8 mouse cellular contexts compared by ENCODE assay signal in the genomic region with DNA sequence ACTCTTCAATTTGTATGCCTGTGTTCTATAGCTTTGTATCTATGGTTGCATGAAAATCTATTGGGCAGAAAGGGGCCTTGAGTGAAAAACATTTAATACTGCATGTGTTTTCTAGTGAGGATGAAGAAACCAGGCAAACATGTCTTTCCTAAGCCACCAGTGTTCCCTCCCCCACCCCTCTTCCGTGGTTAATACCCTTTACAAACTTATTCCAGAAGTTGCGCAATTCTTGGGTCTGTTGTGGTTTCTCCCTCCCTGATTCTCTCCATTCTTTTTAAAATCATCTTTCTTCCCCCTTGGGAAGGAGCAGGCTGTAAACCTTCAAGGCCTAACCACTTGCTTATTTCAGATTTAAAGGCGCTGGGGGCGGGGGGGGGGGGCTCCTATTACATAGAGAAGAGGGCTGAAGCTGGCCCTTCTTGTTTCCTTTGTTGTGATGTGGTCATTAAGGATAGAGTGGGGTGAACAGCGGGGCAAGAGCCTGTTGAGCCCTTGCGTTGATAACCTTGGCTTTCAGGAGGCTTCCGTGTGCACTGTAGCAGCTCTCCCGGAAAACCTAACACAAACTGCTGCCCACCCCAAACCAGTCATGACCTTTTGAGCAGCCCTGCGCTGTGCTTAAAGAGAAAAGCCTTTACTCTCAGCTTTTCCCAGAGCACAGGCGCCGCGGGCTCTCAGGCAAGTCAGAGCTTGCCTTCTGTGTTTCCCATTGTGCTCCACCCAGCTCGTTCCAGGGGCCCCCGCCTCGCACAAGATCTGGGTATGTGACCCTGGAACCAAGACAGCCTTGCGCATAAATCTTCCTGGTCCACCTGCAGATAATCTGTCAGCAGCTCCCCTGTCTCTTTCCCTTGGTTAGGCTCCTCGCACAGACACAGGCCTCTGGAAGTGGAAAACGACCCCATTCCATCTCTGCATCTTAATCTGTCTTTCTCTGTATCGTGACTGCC.
DNase-seq lines count a peak whose midpoint lies in the region; ATAC-seq and TF ChIP-seq lines count a peak whose summit lies in the region.

No protein-coding gene starts in this region.

- H3K79me2 ChIP-seq in myocyte (ENCODE audit: control insufficient read depth, insufficient read depth) = no peaks in the 10 kb centered on the region

- no peak overlapping the region for H3K9ac ChIP-seq in embryonic facial prominence, embryonic 12.5 days
- 0 out of 2 replicates have a peak overlapping the region, but pooled peaks have one; percentile 8 for H3K9ac ChIP-seq in heart, embryonic 15.5 days

- no peak overlapping the region for H3ac ChIP-seq in myocyte (ENCODE audit: control insufficient read depth, insufficient read length)

- H3K4me3 ChIP-seq in embryonic facial prominence, embryonic 12.5 days = no peak overlapping the region
- H3K4me3 ChIP-seq in heart, embryonic 15.5 days = no peak overlapping the region
- H3K4me3 ChIP-seq in myocyte = no peak overlapping the region

- no peak for TF ChIP-seq POLR2A in myocyte (IDR thresholded peaks at IDR 0.05; ENCODE audit: insufficient read length, low read depth)

- H3K27ac ChIP-seq in embryonic facial prominence, embryonic 12.5 days = peak overlapping the region; percentile 74
- H3K27ac ChIP-seq in heart, embryonic 15.5 days = peak overlapping the region; percentile 73

- WGBS in embryonic facial prominence, embryonic 12.5 days = 9% methylated on average over 19 of the region's 19 CpGs
- 21% methylated on average over 19 of the region's 19 CpGs for WGBS in heart, embryonic 15.5 days

- peaks cover 55% of the 10 kb centered on the region for H3K4me1 ChIP-seq in embryonic facial prominence, embryonic 12.5 days
- peaks cover 31% of the 10 kb centered on the region for H3K4me1 ChIP-seq in heart, embryonic 15.5 days (replicated peaks)

- H3K9me3 ChIP-seq in embryonic facial prominence, embryonic 12.5 days = no peaks in the 10 kb centered on the region
- H3K9me3 ChIP-seq in heart, embryonic 15.5 days (replicated peaks) = no peaks in the 10 kb centered on the region

- H3K27me3 ChIP-seq in embryonic facial prominence, embryonic 12.5 days = no peaks in the 10 kb centered on the region
- no peaks in the 10 kb centered on the region for H3K27me3 ChIP-seq in heart, embryonic 15.5 days
- no peaks in the 10 kb centered on the region for H3K27me3 ChIP-seq in myocyte (ENCODE audit: control insufficient read depth, insufficient read depth, insufficient read length)

- peak; percentile 69 for ATAC-seq in embryonic facial prominence, embryonic 12.5 days (ENCODE audit: insufficient number of reproducible peaks, insufficient read depth, low FRiP score, low TSS enrichment)
- peak; percentile 43 for ATAC-seq in heart, embryonic 15.5 days (replicated peaks; ENCODE audit: insufficient number of reproducible peaks, insufficient read depth, low FRiP score, low read depth)

- peak overlapping the region; percentile 18 for H3K4me2 ChIP-seq in embryonic facial prominence, embryonic 12.5 days (replicated peaks)
- H3K4me2 ChIP-seq in heart, embryonic 15.5 days = peak overlapping the region; percentile 31
- peak overlapping the region; percentile 60 for H3K4me2 ChIP-seq in myocyte (ENCODE audit: low read depth)

- H3K36me3 ChIP-seq in embryonic facial prominence, embryonic 12.5 days = no peaks in the 10 kb centered on the region
- no peaks in the 10 kb centered on the region for H3K36me3 ChIP-seq in heart, embryonic 15.5 days
- no peaks in the 10 kb centered on the region for H3K36me3 ChIP-seq in myocyte (ENCODE audit: control insufficient read depth, insufficient read depth)

- DNase-seq in heart, adult 11 months = peak; percentile 90
- no peak for DNase-seq in heart, postnatal 10 days
- peak; percentile 30 for DNase-seq in liver
- DNase-seq in left cerebral cortex, adult 8-10 months (ENCODE audit: low spot score in 2 of 2) = no peak
- DNase-seq in layer of hippocampus, postnatal 36 days = no peak

- intact Hi-C loops in heart, postnatal 10 days (cut with DNase I) = no loop called here

TF ChIP-seq in myocyte, 11 proteins besides CTCF, POLR2A, EP300 and RAD21:
- no peak for TF ChIP-seq E2F4 (IDR thresholded peaks at IDR 0.05; ENCODE audit: insufficient read depth)
- no peak for TF ChIP-seq USF1 (IDR thresholded peaks at IDR 0.05; ENCODE audit: low read depth)
- no peak for TF ChIP-seq TCF12 (IDR thresholded peaks at IDR 0.05; ENCODE audit: insufficient read depth, poor library complexity, severe bottlenecking)
- peak; percentile 100 for TF ChIP-seq CEBPB (IDR thresholded peaks at IDR 0.05; ENCODE audit: insufficient read depth, poor library complexity, severe bottlenecking)

Comparison
In these comparisons a context has a peak if more than half of its experiments do, and no peak if none do; other contexts are left out.
1. DNase-seq: peak in heart, adult 11 months (single experiment) and liver (single experiment); none in heart, postnatal 10 days (0 of 2), left cerebral cortex, adult 8-10 months (0 of 2) and layer of hippocampus, postnatal 36 days (0 of 2).
2. Peak in every context shown above with its lines, with median percentiles within 50 percentile points of each other: H3K4me2 ChIP-seq.